In genomic region chr5:21784161-21785052, GRCm38 (mm10) we compare ENCODE assay signal across 8 mouse cellular contexts. TPM values are rescaled to one million over a fixed set of nuclear protein-coding genes. Genes with fewer than 3 reads are reported as not detected.
DNase-seq lines count a peak whose midpoint lies in the region; ATAC-seq and TF ChIP-seq lines count a peak whose summit lies in the region.

No protein-coding gene starts in this region.

- peak overlapping the region; percentile 79 for H3K9ac ChIP-seq in forebrain, embryonic 16.5 days (replicated peaks; ENCODE audit: low read depth, low read length)
- peak overlapping the region; percentile 70 for H3K9ac ChIP-seq in stomach, embryonic 15.5 days

- H3K27ac ChIP-seq in testis, adult 2 months (ENCODE audit: control insufficient read depth, insufficient read depth, low read depth, low read length), result peak overlapping the region; percentile 89
- peak overlapping the region; percentile 59; the same call in 1 of the 2 replicates for H3K27ac ChIP-seq in forebrain, embryonic 16.5 days (ENCODE audit: low read length)
- H3K27ac ChIP-seq in stomach, embryonic 15.5 days, result peak overlapping the region; percentile 72; the same call in 1 of the 2 replicates

- peak overlapping the region; percentile 100 for H3K4me3 ChIP-seq in testis, adult 2 months (ENCODE audit: control insufficient read depth, low read depth, low read length)
- peak overlapping the region; percentile 92 for H3K4me3 ChIP-seq in forebrain, embryonic 16.5 days (replicated peaks; ENCODE audit: low read length)
- peak overlapping the region; percentile 98 for H3K4me3 ChIP-seq in stomach, embryonic 15.5 days (replicated peaks)

- under 1% methylated on average over 51 of the region's 51 CpGs for WGBS in forebrain, embryonic 16.5 days
- under 1% methylated on average over 51 of the region's 51 CpGs for WGBS in stomach, embryonic 15.5 days

- H3K27me3 ChIP-seq in testis, adult 2 months (ENCODE audit: control insufficient read depth, insufficient read depth, low read length), result no peaks in the 10 kb centered on the region
- no peaks in the 10 kb centered on the region for H3K27me3 ChIP-seq in forebrain, embryonic 16.5 days (replicated peaks; ENCODE audit: control insufficient read depth, insufficient read depth, low read length)
- H3K27me3 ChIP-seq in stomach, embryonic 15.5 days (replicated peaks), result no peaks in the 10 kb centered on the region

- H3K36me3 ChIP-seq in testis, adult 2 months (ENCODE audit: control insufficient read depth, insufficient read depth, low read length), result no peaks in the 10 kb centered on the region; the same call in none of the 2 replicates
- H3K36me3 ChIP-seq in forebrain, embryonic 16.5 days (ENCODE audit: control insufficient read depth, insufficient read depth), result peaks cover 23% of the 10 kb centered on the region
- peaks cover 22% of the 10 kb centered on the region for H3K36me3 ChIP-seq in stomach, embryonic 15.5 days

- DNase-seq in testis, postnatal 14 days (ENCODE audit: low spot score), result no peak
- peak; percentile 30 for DNase-seq in brain, embryonic 14.5 days (ENCODE audit: low read depth)
- DNase-seq in kidney, adult 9 months, result peak; percentile 31
- DNase-seq in lung, postnatal 14 days, result peak; percentile 11
- no peak for DNase-seq in layer of hippocampus, postnatal 25 days (ENCODE audit: extremely low spot score in 1 of 2, low spot score in 1 of 2)

- TF ChIP-seq CTCF in testis, adult 2 months (IDR thresholded peaks at IDR 0.05; ENCODE audit: control insufficient read depth, insufficient read depth, insufficient replicate concordance, low read depth, low read length), result no peak
- no peak for TF ChIP-seq CTCF in brain, embryonic 14.5 days (IDR thresholded peaks at IDR 0.05; ENCODE audit: borderline replicate concordance, extremely low read depth, insufficient read depth, insufficient read length)

- H3K4me1 ChIP-seq in testis, adult 2 months (ENCODE audit: control insufficient read depth, insufficient read depth, low read length), result 0 out of 2 replicates have a peak, but pooled peaks cover 2% of the 10 kb centered on the region
- H3K4me1 ChIP-seq in forebrain, embryonic 16.5 days (replicated peaks; ENCODE audit: control insufficient read depth, insufficient read depth, low read length), result peaks cover 30% of the 10 kb centered on the region
- no peaks in the 10 kb centered on the region for H3K4me1 ChIP-seq in stomach, embryonic 15.5 days

- H3K4me2 ChIP-seq in forebrain, embryonic 16.5 days (ENCODE audit: low read length), result peak overlapping the region; percentile 94
- H3K4me2 ChIP-seq in stomach, embryonic 15.5 days, result peak overlapping the region; percentile 86

- peak; percentile 76 for ATAC-seq in forebrain, embryonic 16.5 days
- peak; percentile 19 for ATAC-seq in stomach, embryonic 15.5 days (ENCODE audit: insufficient read depth, low FRiP score, low read depth)

- TF ChIP-seq POLR2A in testis, adult 2 months (IDR thresholded peaks at IDR 0.05; ENCODE audit: control insufficient read depth, low read depth, low read length), result no peak
- no peak for TF ChIP-seq POLR2A in brain, embryonic 14.5 days (IDR thresholded peaks at IDR 0.05; ENCODE audit: borderline replicate concordance, extremely low read depth, insufficient read depth, insufficient read length, poor library complexity, severe bottlenecking)

- no peaks in the 10 kb centered on the region for H3K9me3 ChIP-seq in forebrain, embryonic 16.5 days (ENCODE audit: control insufficient read depth, low read length)
- no peaks in the 10 kb centered on the region for H3K9me3 ChIP-seq in stomach, embryonic 15.5 days

RNA-seq across cellular contexts. Expression of gene Dnajc2, which starts 0.6 kb away (rescaled TPM):
- polyA plus RNA-seq in testis, adult 2 months (2012; rRNA removed), result 52.7 and 53.3 TPM in 2 replicates
- polyA plus RNA-seq in brain, embryonic 14.5 days (2012; rRNA removed), result 21.1 and 29.5 TPM in 2 replicates
- polyA plus RNA-seq in forebrain, embryonic 16.5 days (2015; fragmentation: Nextera tagmentation; extraction: Ambion mirVana), result 67.3 and 68.1 TPM in 2 replicates
- polyA plus RNA-seq in stomach, embryonic 15.5 days (2015; fragmentation: Nextera tagmentation; extraction: Ambion mirVana), result 68.9 and 74.6 TPM in 2 replicates
- 10 to 100 TPM; 26.2 to 33.3 TPM for total RNA-seq in layer of hippocampus, postnatal 25 days (2021)

RNA-seq across cellular contexts. Expression of gene Psmc2, which starts 0.7 kb away (rescaled TPM):
- 169 and 174 TPM in 2 replicates for polyA plus RNA-seq in testis, adult 2 months (2012; rRNA removed)
- 83.3 and 89.2 TPM in 2 replicates for polyA plus RNA-seq in brain, embryonic 14.5 days (2012; rRNA removed)
- 178 and 182 TPM in 2 replicates for polyA plus RNA-seq in forebrain, embryonic 16.5 days (2015; fragmentation: Nextera tagmentation; extraction: Ambion mirVana)
- polyA plus RNA-seq in stomach, embryonic 15.5 days (2015; fragmentation: Nextera tagmentation; extraction: Ambion mirVana), result 154 and 175 TPM in 2 replicates
- total RNA-seq in layer of hippocampus, postnatal 25 days (2021), result 100 to 1,000 TPM; 112 to 126 TPM

RNA-seq across cellular contexts. Expression of gene Pmpcb, which starts 47.5 kb away (rescaled TPM):
- 78.0 and 86.0 TPM in 2 replicates for polyA plus RNA-seq in testis, adult 2 months (2012; rRNA removed)
- polyA plus RNA-seq in brain, embryonic 14.5 days (2012; rRNA removed), result 66.7 and 72.8 TPM in 2 replicates
- polyA plus RNA-seq in forebrain, embryonic 16.5 days (2015; fragmentation: Nextera tagmentation; extraction: Ambion mirVana), result 86.4 and 91.5 TPM in 2 replicates
- polyA plus RNA-seq in stomach, embryonic 15.5 days (2015; fragmentation: Nextera tagmentation; extraction: Ambion mirVana), result 75.9 and 78.2 TPM in 2 replicates
- total RNA-seq in layer of hippocampus, postnatal 25 days (2021), result 10 to 100 TPM; 70.7 to 75.8 TPM

Comparison
In these comparisons a context has a peak if more than half of its experiments do, and no peak if none do; other contexts are left out.
1. DNase-seq: peak in brain, embryonic 14.5 days (single experiment), kidney, adult 9 months (single experiment) and lung, postnatal 14 days (single experiment); none in testis, postnatal 14 days (single experiment) and layer of hippocampus, postnatal 25 days (0 of 2).
2. Peak in every context shown above with its lines, with median percentiles within 50 percentile points of each other: H3K27ac ChIP-seq and H3K4me3 ChIP-seq.